In the genomic region with DNA sequence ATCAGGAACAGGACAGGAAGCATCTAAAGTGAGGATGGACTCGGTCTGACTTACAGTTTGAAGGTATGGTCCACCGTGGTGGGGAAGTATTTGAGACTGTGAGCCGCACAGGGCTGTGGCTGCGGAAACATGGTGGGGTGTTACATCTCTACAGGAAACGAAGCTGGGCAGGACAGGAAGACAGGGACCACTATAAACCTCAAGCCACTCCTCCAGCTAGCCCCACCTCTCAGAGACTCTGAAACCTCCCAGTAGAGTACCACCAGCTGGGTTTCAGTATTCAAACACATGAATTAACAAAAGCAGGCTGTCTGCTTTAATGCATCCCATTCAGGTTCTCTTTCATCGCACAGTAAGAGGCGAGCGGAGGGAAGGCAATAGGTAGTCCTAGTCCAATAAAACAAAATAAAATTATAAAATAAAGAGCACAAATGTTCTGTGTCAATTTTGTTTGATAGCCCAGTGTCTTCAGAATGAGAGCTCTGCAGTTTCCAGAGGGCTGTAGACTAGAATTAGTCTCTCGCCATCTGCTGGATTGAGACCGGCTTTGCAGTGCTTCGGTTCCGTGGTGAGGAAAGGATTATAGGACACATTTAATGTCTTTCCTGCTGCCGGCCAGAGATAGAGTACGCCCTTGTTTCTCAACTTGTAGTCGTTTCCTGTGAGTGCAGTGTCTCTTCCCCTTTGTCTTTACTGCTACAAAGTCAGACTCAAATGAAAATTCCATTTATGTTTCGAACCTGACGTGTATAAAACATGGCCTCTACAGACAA, we compare ENCODE assay signal across 8 mouse cellular contexts.
DNase-seq lines count a peak whose midpoint lies in the region; ATAC-seq lines count a peak whose summit lies in the region.

No protein-coding gene starts in this region.

- H3K4me1 ChIP-seq in heart, embryonic 14.5 days (ENCODE audit: control insufficient read depth in 2 of 2, insufficient read depth in 2 of 2, low read length in 2 of 2) = no peaks in the 10 kb centered on the region
- H3K4me1 ChIP-seq in liver, embryonic 13.5 days (replicated peaks) = 0 out of 2 replicates have a peak, but pooled peaks cover 3% of the 10 kb centered on the region
- no peaks in the 10 kb centered on the region for H3K4me1 ChIP-seq in stomach, embryonic 16.5 days (ENCODE audit: control insufficient read depth, insufficient read depth, low read length)

- no peak overlapping the region for H3K27ac ChIP-seq in heart, embryonic 14.5 days (replicated peaks in 1 of 2; ENCODE audit: control insufficient read depth in 1 of 2, insufficient read depth in 1 of 2, low read depth in 2 of 2, low read length in 2 of 2)
- H3K27ac ChIP-seq in liver, embryonic 13.5 days = no peak overlapping the region
- H3K27ac ChIP-seq in stomach, embryonic 16.5 days (ENCODE audit: low read length) = no peak overlapping the region

- H3K27me3 ChIP-seq in heart, embryonic 14.5 days (ENCODE audit: control insufficient read depth, insufficient read depth, low read length) = no peaks in the 10 kb centered on the region
- no peaks in the 10 kb centered on the region for H3K27me3 ChIP-seq in liver, embryonic 13.5 days
- no peaks in the 10 kb centered on the region for H3K27me3 ChIP-seq in stomach, embryonic 16.5 days (ENCODE audit: control insufficient read depth, insufficient read depth, low read length)

- 29% methylated on average over 17 of the region's 17 CpGs for WGBS in heart, embryonic 14.5 days
- WGBS in liver, embryonic 13.5 days (ENCODE audit: insufficient replicate concordance) = 9% methylated on average over 17 of the region's 17 CpGs
- WGBS in stomach, embryonic 16.5 days = 28% methylated on average over 17 of the region's 17 CpGs

- peak; percentile 61 for DNase-seq in 3T3-L1 (ENCODE audit: low read depth, low spot score)
- DNase-seq in adrenal gland, adult (ENCODE audit: inconsistent age in 2 of 2, low spot score in 1 of 2) = peak; percentile 45 to 81
- DNase-seq in embryo, embryonic 11 days = peak; percentile 81
- peak; percentile 72 for DNase-seq in kidney, postnatal 14 days
- peak; percentile 23 for DNase-seq in liver, embryonic 13.5 days
- peak; percentile 82 for DNase-seq in naive thymus-derived CD4-positive, alpha-beta T cell, adult 2 months (ENCODE audit: low read depth)

- H3K4me3 ChIP-seq in heart, embryonic 14.5 days (ENCODE audit: control insufficient read depth in 1 of 2, insufficient read depth in 1 of 2, low read depth in 1 of 2, low read length in 2 of 2) = no peak overlapping the region
- H3K4me3 ChIP-seq in liver, embryonic 13.5 days (replicated peaks) = peak overlapping the region; percentile 30
- no peak overlapping the region for H3K4me3 ChIP-seq in stomach, embryonic 16.5 days (replicated peaks; ENCODE audit: low read length)

- ATAC-seq in heart, embryonic 14.5 days (ENCODE audit: insufficient number of reproducible peaks, insufficient read depth, low FRiP score, low read depth) = no peak; the same call in 1 of the 2 replicates
- ATAC-seq in liver, embryonic 13.5 days (ENCODE audit: low read depth) = peak; percentile 88
- ATAC-seq in stomach, embryonic 16.5 days (ENCODE audit: insufficient read depth, low FRiP score) = peak; percentile 76

- H3K36me3 ChIP-seq in heart, embryonic 14.5 days (ENCODE audit: control insufficient read depth, insufficient read depth, low read length) = no peaks in the 10 kb centered on the region
- H3K36me3 ChIP-seq in liver, embryonic 13.5 days = no peaks in the 10 kb centered on the region
- no peaks in the 10 kb centered on the region for H3K36me3 ChIP-seq in stomach, embryonic 16.5 days (ENCODE audit: control insufficient read depth, insufficient read depth, low read length)

- peak overlapping the region; percentile 52 for H3K4me2 ChIP-seq in heart, embryonic 14.5 days (ENCODE audit: low read length)
- peak overlapping the region; percentile 50 for H3K4me2 ChIP-seq in liver, embryonic 13.5 days
- peak overlapping the region; percentile 33; the same call in 1 of the 2 replicates for H3K4me2 ChIP-seq in stomach, embryonic 16.5 days (ENCODE audit: low read depth, low read length)

- H3K9me3 ChIP-seq in heart, embryonic 14.5 days (ENCODE audit: control insufficient read depth, low read length) = no peaks in the 10 kb centered on the region
- no peaks in the 10 kb centered on the region for H3K9me3 ChIP-seq in liver, embryonic 13.5 days (replicated peaks)
- no peaks in the 10 kb centered on the region for H3K9me3 ChIP-seq in stomach, embryonic 16.5 days (replicated peaks; ENCODE audit: control insufficient read depth, low read length)

- H3K9ac ChIP-seq in heart, embryonic 14.5 days (ENCODE audit: low read length) = no peak overlapping the region
- no peak overlapping the region for H3K9ac ChIP-seq in liver, embryonic 13.5 days
- no peak overlapping the region for H3K9ac ChIP-seq in stomach, embryonic 16.5 days (ENCODE audit: low read length)

Comparison
In these comparisons a context has a peak if more than half of its experiments do, and no peak if none do; other contexts are left out.
1. DNase-seq: peak in every context shown above with its lines; median percentile 82 in naive thymus-derived CD4-positive, alpha-beta T cell, adult 2 months; 81 in embryo, embryonic 11 days; 72 in kidney, postnatal 14 days; 63 in adrenal gland, adult; 61 in 3T3-L1; 23 in liver, embryonic 13.5 days.